Comparison of ENCODE assay signal across 8 mouse cellular contexts in the genomic region with DNA sequence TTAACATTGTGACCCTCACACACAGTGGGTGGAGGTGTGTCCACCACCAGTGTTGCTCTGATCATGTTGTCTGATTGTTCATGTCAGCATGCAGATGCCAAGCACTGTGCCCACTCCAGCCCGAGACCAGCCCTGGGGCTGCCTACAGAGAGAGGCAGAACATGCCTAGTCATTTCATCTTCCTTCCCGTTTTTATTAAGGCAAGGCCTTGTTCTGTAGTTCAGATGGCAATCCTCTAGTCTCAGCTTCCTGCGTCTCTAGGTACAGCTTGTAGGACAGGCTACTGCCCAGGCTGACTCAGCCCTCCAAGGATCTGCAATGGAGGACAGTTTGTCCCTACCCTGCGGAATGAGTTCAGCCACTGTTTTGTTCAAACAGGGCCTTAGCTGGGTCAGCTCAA. TPM values are rescaled to one million over a fixed set of nuclear protein-coding genes. Genes with fewer than 3 reads are reported as not detected.
DNase-seq lines count a peak whose midpoint lies in the region; ATAC-seq and TF ChIP-seq lines count a peak whose summit lies in the region.

No protein-coding gene starts in this region.

- peak overlapping the region; percentile 33; the same call in 1 of the 2 replicates for H3K4me2 ChIP-seq in heart, postnatal 0 days (ENCODE audit: low read depth, low read length)
- H3K4me2 ChIP-seq in liver, embryonic 16.5 days (ENCODE audit: low read depth, low read length): 0 out of 2 replicates have a peak overlapping the region, but pooled peaks have one; percentile 11
- no peak overlapping the region; the same call in 1 of the 2 replicates for H3K4me2 ChIP-seq in neural tube, embryonic 14.5 days (ENCODE audit: low read depth, low read length)

- no peaks in the 10 kb centered on the region for H3K36me3 ChIP-seq in heart, postnatal 0 days (replicated peaks; ENCODE audit: control insufficient read depth, insufficient read depth, low read length)
- no peaks in the 10 kb centered on the region for H3K36me3 ChIP-seq in liver, embryonic 16.5 days (ENCODE audit: control insufficient read depth, insufficient read depth)
- no peaks in the 10 kb centered on the region for H3K36me3 ChIP-seq in neural tube, embryonic 14.5 days (ENCODE audit: control insufficient read depth, insufficient read depth, low read length)

- no peak for TF ChIP-seq EP300 in heart, postnatal 0 days (IDR thresholded peaks at IDR 0.05; ENCODE audit: low read depth)

- H3K27ac ChIP-seq in heart, postnatal 0 days (ENCODE audit: low read depth): no peak overlapping the region
- H3K27ac ChIP-seq in liver, embryonic 16.5 days (ENCODE audit: low read length): no peak overlapping the region
- H3K27ac ChIP-seq in neural tube, embryonic 14.5 days (ENCODE audit: low read depth, low read length): peak overlapping the region; percentile 83

- no peak overlapping the region for H3K9ac ChIP-seq in heart, postnatal 0 days (replicated peaks; ENCODE audit: low read depth, low read length)
- no peak overlapping the region for H3K9ac ChIP-seq in liver, embryonic 16.5 days (ENCODE audit: low read depth, low read length)
- peak overlapping the region; percentile 35; the same call in 1 of the 2 replicates for H3K9ac ChIP-seq in neural tube, embryonic 14.5 days (replicated peaks; ENCODE audit: low read depth, low read length)

- H3K27me3 ChIP-seq in heart, postnatal 0 days (ENCODE audit: control insufficient read depth, insufficient read depth, low read length): 0 out of 2 replicates have a peak, but pooled peaks cover 4% of the 10 kb centered on the region
- no peaks in the 10 kb centered on the region; the same call in 1 of the 2 replicates for H3K27me3 ChIP-seq in liver, embryonic 16.5 days (ENCODE audit: control insufficient read depth, insufficient read depth, low read depth, low read length)
- H3K27me3 ChIP-seq in neural tube, embryonic 14.5 days (ENCODE audit: control insufficient read depth, insufficient read depth, low read length): no peaks in the 10 kb centered on the region

- TF ChIP-seq CTCF in heart, postnatal 0 days (IDR thresholded peaks at IDR 0.05; ENCODE audit: low read depth): no peak

- H3K4me1 ChIP-seq in heart, postnatal 0 days (ENCODE audit: control insufficient read depth, insufficient read depth): no peaks in the 10 kb centered on the region
- H3K4me1 ChIP-seq in liver, embryonic 16.5 days (ENCODE audit: control insufficient read depth, low read depth, low read length): no peaks in the 10 kb centered on the region
- peaks cover 7% of the 10 kb centered on the region; the same call in 1 of the 2 replicates for H3K4me1 ChIP-seq in neural tube, embryonic 14.5 days (ENCODE audit: control insufficient read depth, insufficient read depth, low read length)

- peak; percentile 7 to 9 for DNase-seq in layer of hippocampus, adult 8-10 months (ENCODE audit: low spot score in 2 of 2)
- DNase-seq in layer of hippocampus, adult 18-20 months (ENCODE audit: low spot score in 2 of 2): no peak
- peak; percentile 10 for DNase-seq in cerebellum, adult 8-10 months
- no peak for DNase-seq in heart, postnatal 0 days (ENCODE audit: low spot score)
- DNase-seq in urinary bladder, adult 2 months (ENCODE audit: low spot score): no peak
- DNase-seq in urinary bladder, postnatal 4 days (ENCODE audit: low spot score in 2 of 2): no peak

- WGBS in heart, postnatal 0 days: 42% methylated on average over 4 of the region's 4 CpGs
- WGBS in liver, embryonic 16.5 days (ENCODE audit: insufficient replicate concordance): 12% methylated on average over 4 of the region's 4 CpGs
- WGBS in neural tube, embryonic 14.5 days: 34% methylated on average over 4 of the region's 4 CpGs

- no peaks in the 10 kb centered on the region for H3K9me3 ChIP-seq in heart, postnatal 0 days (replicated peaks; ENCODE audit: control insufficient read depth, low read length)
- 0 out of 2 replicates have a peak, but pooled peaks cover 2% of the 10 kb centered on the region for H3K9me3 ChIP-seq in liver, embryonic 16.5 days (replicated peaks; ENCODE audit: control insufficient read depth, low read length)
- no peaks in the 10 kb centered on the region for H3K9me3 ChIP-seq in neural tube, embryonic 14.5 days (ENCODE audit: control insufficient read depth, low read length)

- ATAC-seq in heart, postnatal 0 days (ENCODE audit: insufficient read depth, low read depth): no peak
- no peak for ATAC-seq in liver, embryonic 16.5 days (ENCODE audit: low read depth)
- ATAC-seq in neural tube, embryonic 14.5 days (ENCODE audit: low read depth): peak; percentile 75

- no peak overlapping the region for H3K4me3 ChIP-seq in heart, postnatal 0 days (ENCODE audit: low read depth, low read length)
- no peak overlapping the region for H3K4me3 ChIP-seq in liver, embryonic 16.5 days (ENCODE audit: low read depth, low read length)
- H3K4me3 ChIP-seq in neural tube, embryonic 14.5 days (ENCODE audit: low read depth, low read length): no peak overlapping the region

RNA-seq across cellular contexts. Expression of a gene that starts 13.0 kb away (rescaled TPM):
- total RNA-seq in layer of hippocampus, adult 8-10 months (2022): under 1 TPM in 2 of 4 experiments, not detected in 2; 0.07 to 0.08 TPM
- total RNA-seq in layer of hippocampus, adult 18-20 months (2021): under 1 TPM; 0.05 to 0.07 TPM
- total RNA-seq in heart, postnatal 0 days (2014; rRNA removed; ENCODE audit: low replicate concordance): not detected in 2 replicates
- not detected in 2 replicates for polyA plus RNA-seq in heart, postnatal 0 days (2015; fragmentation: Nextera tagmentation; extraction: Ambion mirVana)
- polyA plus RNA-seq in liver, embryonic 16.5 days (2015; fragmentation: Nextera tagmentation; extraction: Ambion mirVana): not detected in 2 replicates
- 14.3 and 16.6 TPM in 2 replicates for polyA plus RNA-seq in neural tube, embryonic 14.5 days (2014; fragmentation: Nextera tagmentation; extraction: Ambion mirVana)
- not detected in 2 replicates for polyA plus RNA-seq in urinary bladder, adult 2 months (2012; rRNA removed)

RNA-seq across cellular contexts. Expression of a gene that starts 51.7 kb away (rescaled TPM):
- 10 to 100 TPM; 49.8 to 55.3 (median 51.8) TPM for total RNA-seq in layer of hippocampus, adult 8-10 months (2022)
- 10 to 100 TPM; 46.5 to 53.6 TPM for total RNA-seq in layer of hippocampus, adult 18-20 months (2021)
- 2.6 TPM in 1 of 2 replicates, not detected in the other for total RNA-seq in heart, postnatal 0 days (2014; rRNA removed; ENCODE audit: low replicate concordance)
- 0.05 TPM in 2 replicates for polyA plus RNA-seq in heart, postnatal 0 days (2015; fragmentation: Nextera tagmentation; extraction: Ambion mirVana)
- 0.07 and 0.08 TPM in 2 replicates for polyA plus RNA-seq in liver, embryonic 16.5 days (2015; fragmentation: Nextera tagmentation; extraction: Ambion mirVana)
- polyA plus RNA-seq in neural tube, embryonic 14.5 days (2014; fragmentation: Nextera tagmentation; extraction: Ambion mirVana): 40.5 and 51.3 TPM in 2 replicates
- polyA plus RNA-seq in urinary bladder, adult 2 months (2012; rRNA removed): 0.18 and 0.31 TPM in 2 replicates

Comparison
In these comparisons a context has a peak if more than half of its experiments do, and no peak if none do; other contexts are left out.
1. DNase-seq: peak in layer of hippocampus, adult 8-10 months (2 of 2) and cerebellum, adult 8-10 months (single experiment); none in layer of hippocampus, adult 18-20 months (0 of 2), heart, postnatal 0 days (single experiment), urinary bladder, adult 2 months (single experiment) and urinary bladder, postnatal 4 days (0 of 2).
2. RNA of a gene that starts 13.0 kb away (polyA plus RNA-seq): 14.3 to 16.6 TPM in neural tube, embryonic 14.5 days; not detected in heart, postnatal 0 days, not detected in liver, embryonic 16.5 days and not detected in urinary bladder, adult 2 months; every median in the first group is over 10 times any median in the second.
3. RNA of a gene that starts 51.7 kb away (polyA plus RNA-seq): 40.5 to 51.3 TPM in neural tube, embryonic 14.5 days; 0.18 to 0.31 TPM in urinary bladder, adult 2 months, 0.07 to 0.08 TPM in liver, embryonic 16.5 days and 0.05 TPM in heart, postnatal 0 days; every median in the first group is over 10 times any median in the second.